Mouse (Mus musculus) c-Kit-positive CD71-positive TER-119-positive erythroid progenitor cells, embryonic 14.5 days (primary cell): ENCODE measurements around the gene Cntnap4.
"Not testable (repeated sequence)": the region's sequence is repeated elsewhere in the genome, so short reads cannot be mapped to it uniquely, and the experiment has no call there.

ENCODE experiments used
- DNase-seq: peaks from one replicate; pipeline ENCODE4 v3.0.0-alpha.2; 2013; ENCODE audit warnings: low spot score

Gene Cntnap4

DNA sequence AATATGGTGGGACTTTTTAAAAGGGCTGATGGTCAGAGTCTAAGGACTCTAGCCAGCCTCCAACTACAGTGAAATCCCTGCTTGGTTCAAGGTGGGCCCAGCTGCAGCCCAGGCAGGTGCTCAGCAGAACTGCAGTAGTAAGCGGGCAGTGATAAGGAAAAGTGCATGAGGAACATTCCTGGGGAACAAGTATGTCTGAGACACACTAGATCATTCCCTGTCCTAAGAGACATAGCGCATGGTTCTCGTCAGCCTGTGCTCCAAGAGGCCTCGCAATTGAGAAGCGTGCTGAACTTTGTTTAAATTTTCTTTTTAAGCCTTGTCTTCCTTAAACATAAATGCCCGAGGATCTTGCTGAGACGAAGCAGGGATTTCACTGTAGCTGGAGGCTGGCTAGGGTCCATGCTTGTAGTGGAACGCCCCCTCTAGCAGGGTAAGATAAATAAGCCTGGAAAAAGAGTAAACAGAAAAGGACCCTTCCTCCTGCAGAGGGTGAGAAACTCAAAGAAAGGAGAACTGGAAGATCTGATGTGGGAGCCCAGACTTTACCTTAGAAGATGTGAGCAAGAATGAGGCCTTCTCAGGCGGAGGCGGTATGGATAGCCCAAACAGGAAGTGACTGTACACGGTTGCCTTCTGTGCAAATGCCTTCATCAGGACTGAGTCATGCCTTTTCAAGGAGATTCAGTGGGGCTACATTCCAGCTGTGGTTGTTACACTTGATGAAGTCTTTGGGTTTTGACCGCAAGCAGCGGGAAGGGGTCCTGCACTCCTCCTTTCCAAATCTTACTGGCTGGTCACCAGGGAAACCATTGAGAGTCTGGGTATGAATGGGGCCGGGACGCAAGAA is 161.0 kb downstream of the Cntnap4 start:
- no peak for DNase-seq

GRCm38 (mm10) chr8:112735575-112735974 is 165.7 kb downstream of the Cntnap4 start:
- no peak for DNase-seq

GRCm38 (mm10) chr8:112743331-112743730 is 173.5 kb downstream of the Cntnap4 start:
- DNase-seq, result no peak

DNA sequence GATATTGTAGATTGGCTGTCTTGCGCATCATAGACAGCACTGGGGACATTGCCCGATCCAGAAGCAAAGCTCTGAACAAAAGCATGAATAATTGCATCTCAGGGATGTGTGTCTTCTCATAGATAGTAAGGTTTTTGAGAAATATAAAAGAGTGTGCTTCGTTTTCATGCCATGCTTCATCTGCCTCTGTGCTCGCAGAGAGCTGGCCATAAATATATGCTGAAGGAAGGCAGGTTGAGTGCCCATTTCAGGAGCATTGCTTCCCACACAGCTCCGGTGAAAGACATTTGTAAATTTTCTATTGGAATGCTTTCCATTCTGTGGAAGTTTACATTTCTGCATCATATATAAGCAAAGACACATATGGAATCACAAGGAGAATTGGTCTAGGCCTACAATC is 177.5 kb downstream of the Cntnap4 start:
- DNase-seq, result no peak

GRCm38 (mm10) chr8:112755171-112755570 is 185.3 kb downstream of the Cntnap4 start:
- no peak for DNase-seq

GRCm38 (mm10) chr8:112803058-112803457 is 233.2 kb downstream of the Cntnap4 start:
- DNase-seq, result no peak

- no peak for DNase-seq
Measured at GRCm38 (mm10) chr8:112809382-112809781, 239.5 kb downstream of the Cntnap4 start.

GRCm38 (mm10) chr8:112841057-112841456 is 271.2 kb downstream of the Cntnap4 start:
- no peak for DNase-seq

- not testable (repeated sequence) for DNase-seq
Measured at GRCm38 (mm10) chr8:112849541-112849940, 279.7 kb downstream of the Cntnap4 start.

DNA sequence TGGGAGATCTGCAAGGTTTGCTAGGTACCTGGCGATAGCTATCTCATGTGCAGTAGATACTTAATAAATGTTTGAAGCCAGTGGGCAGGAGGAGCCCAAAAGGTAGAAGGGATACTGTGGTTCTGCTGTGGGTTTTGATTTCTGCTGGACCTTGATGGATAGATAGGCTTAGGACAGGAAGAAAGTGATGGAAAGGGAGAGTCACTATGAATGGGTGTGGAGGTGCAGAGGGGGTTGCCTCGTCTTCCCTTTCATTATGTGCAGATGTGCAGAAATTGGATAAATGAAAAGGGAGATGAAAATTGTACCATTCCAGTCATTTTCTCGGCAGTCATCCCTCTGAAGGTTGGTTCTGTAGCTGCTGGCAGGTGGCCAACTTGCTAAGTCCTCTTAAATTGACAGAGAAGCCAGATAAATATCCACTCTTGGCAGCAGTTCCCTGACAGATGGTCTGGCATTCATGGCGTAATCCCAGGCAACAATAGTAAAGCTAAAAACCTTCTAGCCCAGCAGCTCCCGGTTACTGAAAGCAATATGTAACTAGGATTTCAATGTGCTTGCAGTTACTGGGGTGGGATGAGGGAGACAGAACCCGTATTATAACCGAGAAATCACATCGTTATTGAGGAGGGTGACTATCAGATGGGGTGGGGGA is 336.7 kb downstream of the Cntnap4 start:
- no peak for DNase-seq

GRCm38 (mm10) chr8:112909527-112909926 is 339.7 kb downstream of the Cntnap4 start:
- no peak for DNase-seq

GRCm38 (mm10) chr8:112911422-112911821 is 341.6 kb downstream of the Cntnap4 start:
- DNase-seq, result no peak

- no peak for DNase-seq
Measured at GRCm38 (mm10) chr8:112922151-112922550, 352.3 kb downstream of the Cntnap4 start.

DNA sequence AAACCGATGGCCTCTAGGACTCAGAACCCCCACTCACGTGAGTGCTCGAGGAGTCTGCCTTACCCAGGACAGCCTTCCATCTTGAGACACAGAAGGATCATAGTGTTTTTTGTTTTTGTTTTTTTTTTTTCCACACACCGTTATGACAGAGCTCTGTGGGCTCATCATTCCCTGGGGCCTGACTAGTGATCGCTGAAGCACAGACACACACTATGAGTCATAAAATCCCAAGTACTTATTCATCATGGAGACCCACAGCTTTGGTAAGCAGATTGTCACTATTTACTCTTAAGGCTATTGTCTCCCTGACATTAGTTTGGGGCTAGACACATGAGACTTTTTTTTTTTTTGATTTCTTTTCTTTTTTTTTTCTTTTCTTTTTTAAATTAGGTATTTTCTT is 352.9 kb downstream of the Cntnap4 start:
- no peak for DNase-seq
